Mouse (Mus musculus) midbrain, embryonic 15.5 days (tissue): Measurements from ENCODE around the gene Gstm5. TPM values are rescaled to one million over a fixed set of nuclear protein-coding genes. Genes with fewer than 3 reads are reported as not detected.
A peak's percentile ranks its signal among the peaks of the same experiment; 100 is the strongest.
"Not testable (repeated sequence)": the region's sequence is repeated elsewhere in the genome, so short reads cannot be mapped to it uniquely, and the experiment has no call there.

ENCODE experiments used
- ATAC-seq: fragments of 200-750 bp; cut with Nextera tagmentation; replicated peaks from 2 replicates; pipeline ENCODE4 v1.8.0; 2017; ENCODE audit warnings: moderate TSS enrichment
- H3K27ac ChIP-seq: fragments of 300-500 bp; sonication (generic); 2 replicates; pipeline ENCODE4 v1.5.1; 2015; ENCODE audit warnings: mild to moderate bottlenecking, inconsistent platforms
- H3K27me3 ChIP-seq: fragments of 300-500 bp; sonication (generic); replicated peaks from 2 replicates; pipeline ENCODE4 v1.6.1; 2015; ENCODE audit warnings: inconsistent platforms
- H3K36me3 ChIP-seq: fragments of 300-500 bp; sonication (generic); replicated peaks from 2 replicates; pipeline ENCODE4 v1.6.1; 2015; ENCODE audit warnings: inconsistent platforms
- H3K4me1 ChIP-seq: fragments of 300-500 bp; sonication (generic); 2 replicates; pipeline ENCODE4 v1.6.1; 2015; ENCODE audit warnings: inconsistent platforms
- H3K4me2 ChIP-seq: fragments of 300-500 bp; sonication (generic); 2 replicates; pipeline ENCODE4 v1.6.1; 2015; ENCODE audit warnings: inconsistent platforms, mild to moderate bottlenecking, moderate library complexity
- H3K4me3 ChIP-seq: fragments of 300-500 bp; sonication (generic); 2 replicates; pipeline ENCODE4 v1.5.1; 2015; ENCODE audit warnings: mild to moderate bottlenecking, inconsistent platforms
- H3K9ac ChIP-seq: fragments of 300-500 bp; sonication (generic); 2 replicates; pipeline ENCODE4 v1.6.1; 2015; ENCODE audit warnings: mild to moderate bottlenecking, inconsistent platforms
- H3K9me3 ChIP-seq: fragments of 300-500 bp; sonication (generic); 2 replicates; pipeline ENCODE4 v1.6.1; 2016; ENCODE audit warnings: inconsistent platforms
- WGBS: fragments of 180-500 bp; shearing (Covaris S2); methylation state at CpG from one replicate; pipeline ENCODE4 v1.1.7; 2015; ENCODE audit warnings: mixed read lengths; 5-methylcytosine and 5-hydroxymethylcytosine counted together
- polyA plus RNA-seq: library from polyadenylated mRNA; unstranded; fragments of >200 nt; fragmentation: Nextera tagmentation; extraction: Ambion mirVana; gene quantifications from 2 replicates; pipeline ENCODE4 v1.2.1, GENCODE M21; 2015

The Gstm5 gene
- polyA plus RNA-seq, 1 experiment from 2014 or later: 214 TPM

GRCm38 (mm10) chr3:107861483-107861882 is 34.1 kb upstream of the Gstm5 start:
- not testable (repeated sequence) for H3K27ac ChIP-seq, H3K9me3 ChIP-seq, ATAC-seq, H3K4me2 ChIP-seq, H3K9ac ChIP-seq, H3K36me3 ChIP-seq, H3K4me3 ChIP-seq, H3K27me3 ChIP-seq, H3K4me1 ChIP-seq
- WGBS: 83% methylated on average over 5 of the region's 5 CpGs

- Histone ChIP-seq H3K4me2 (no peak overlapping the region), H3K36me3 (no peaks in the 10 kb centered on the region), H3K9ac (no peak overlapping the region), H3K4me1 (peaks cover 3% of the 10 kb centered on the region; the same call in 1 of the 2 replicates), H3K9me3 (no peaks in the 10 kb centered on the region), H3K27me3 (no peaks in the 10 kb centered on the region), H3K4me3 (no peak overlapping the region), H3K27ac (no peak overlapping the region)
- ATAC-seq: no peak
- whole genome bisulfite sequencing: 77% methylated on average over 2 of the region's 2 CpGs
Observed at GRCm38 (mm10) chr3:107862471-107862870, 33.1 kb upstream of the Gstm5 start.

- H3K4me2 ChIP-seq: no peak overlapping the region
- H3K9me3 ChIP-seq: no peaks in the 10 kb centered on the region
- H3K4me1 ChIP-seq: peaks cover 3% of the 10 kb centered on the region; the same call in 1 of the 2 replicates
- ATAC-seq: 0 out of 2 replicates have a peak, but pooled peaks have one; percentile 1
- no peaks in the 10 kb centered on the region for H3K36me3 ChIP-seq
- H3K27me3 ChIP-seq: no peaks in the 10 kb centered on the region
- 0 out of 2 replicates have a peak overlapping the region, but pooled peaks have one; percentile 27 for H3K27ac ChIP-seq
- WGBS: 82% methylated on average over 5 of the region's 5 CpGs
- H3K4me3 ChIP-seq: no peak overlapping the region
- no peak overlapping the region for H3K9ac ChIP-seq
Observed at GRCm38 (mm10) chr3:107863471-107863870, 32.1 kb upstream of the Gstm5 start.

- Histone ChIP-seq H3K4me3 (no peak overlapping the region), H3K36me3 (no peaks in the 10 kb centered on the region), H3K27me3 (no peaks in the 10 kb centered on the region), H3K9ac (no peak overlapping the region), H3K9me3 (no peaks in the 10 kb centered on the region), H3K4me1 (peaks cover 9% of the 10 kb centered on the region), H3K27ac (0 out of 2 replicates have a peak overlapping the region, but pooled peaks have one; percentile 27), H3K4me2 (no peak overlapping the region)
- peak; percentile 81 for ATAC-seq
- 8% methylated on average over 2 of the region's 2 CpGs for WGBS
Observed at GRCm38 (mm10) chr3:107863898-107864603, 31.6 kb upstream of the Gstm5 start.

GRCm38 (mm10) chr3:107865364-107866091 is 30.1 kb upstream of the Gstm5 start:
- no peaks in the 10 kb centered on the region for H3K27me3 ChIP-seq
- H3K4me1 ChIP-seq: peaks cover 18% of the 10 kb centered on the region
- no peaks in the 10 kb centered on the region for H3K9me3 ChIP-seq
- no peak for ATAC-seq
- H3K4me3 ChIP-seq: no peak overlapping the region
- H3K4me2 ChIP-seq: no peak overlapping the region
- no peak overlapping the region for H3K9ac ChIP-seq
- no peaks in the 10 kb centered on the region for H3K36me3 ChIP-seq
- 69% methylated on average over 10 of the region's 10 CpGs for WGBS
- H3K27ac ChIP-seq: no peak overlapping the region

GRCm38 (mm10) chr3:107867086-107867485 is 28.5 kb upstream of the Gstm5 start:
- peak; percentile 55 for ATAC-seq
- no peak overlapping the region for H3K27ac ChIP-seq
- no peak overlapping the region for H3K9ac ChIP-seq
- WGBS: 7% methylated on average over 8 of the region's 8 CpGs
- no peaks in the 10 kb centered on the region for H3K36me3 ChIP-seq
- no peak overlapping the region for H3K4me3 ChIP-seq
- no peaks in the 10 kb centered on the region for H3K9me3 ChIP-seq
- H3K27me3 ChIP-seq: no peaks in the 10 kb centered on the region
- no peak overlapping the region for H3K4me2 ChIP-seq
- peaks cover 18% of the 10 kb centered on the region for H3K4me1 ChIP-seq

GRCm38 (mm10) chr3:107868452-107868851 is 27.2 kb upstream of the Gstm5 start:
- Histone ChIP-seq H3K27ac (no peak overlapping the region), H3K36me3 (no peaks in the 10 kb centered on the region), H3K9me3 (no peaks in the 10 kb centered on the region), H3K4me3 (no peak overlapping the region), H3K9ac (no peak overlapping the region), H3K4me2 (no peak overlapping the region), H3K27me3 (no peaks in the 10 kb centered on the region), H3K4me1 (peaks cover 18% of the 10 kb centered on the region)
- ATAC-seq: no peak
- WGBS: 85% methylated on average over 22 of the region's 22 CpGs

GRCm38 (mm10) chr3:107869097-107869496 is 26.5 kb upstream of the Gstm5 start:
- ATAC-seq: 0 out of 2 replicates have a peak, but pooled peaks have one; percentile 37
- H3K9me3 ChIP-seq: no peaks in the 10 kb centered on the region
- H3K9ac ChIP-seq: no peak overlapping the region
- H3K36me3 ChIP-seq: no peaks in the 10 kb centered on the region
- peak overlapping the region; percentile 30; the same call in 1 of the 2 replicates for H3K27ac ChIP-seq
- 5% methylated on average over 7 of the region's 7 CpGs for WGBS
- H3K4me1 ChIP-seq: peaks cover 15% of the 10 kb centered on the region
- no peak overlapping the region for H3K4me2 ChIP-seq
- H3K4me3 ChIP-seq: no peak overlapping the region
- H3K27me3 ChIP-seq: no peaks in the 10 kb centered on the region

GRCm38 (mm10) chr3:107869925-107870324 is 25.7 kb upstream of the Gstm5 start:
- Histone ChIP-seq H3K27me3 (no peaks in the 10 kb centered on the region), H3K9me3 (no peaks in the 10 kb centered on the region), H3K4me1 (peaks cover 15% of the 10 kb centered on the region), H3K4me3 (no peak overlapping the region), H3K4me2 (no peak overlapping the region), H3K9ac (no peak overlapping the region), H3K27ac (no peak overlapping the region), H3K36me3 (no peaks in the 10 kb centered on the region)
- WGBS: 63% methylated on average over 4 of the region's 4 CpGs
- ATAC-seq: no peak

GRCm38 (mm10) chr3:107873335-107874251 is 22.0 kb upstream of the Gstm5 start:
- Histone ChIP-seq H3K9me3 (no peaks in the 10 kb centered on the region), H3K9ac (no peak overlapping the region), H3K36me3 (no peaks in the 10 kb centered on the region), H3K4me3 (no peak overlapping the region), H3K4me2 (no peak overlapping the region), H3K4me1 (peaks cover 13% of the 10 kb centered on the region), H3K27ac (no peak overlapping the region), H3K27me3 (no peaks in the 10 kb centered on the region)
- WGBS: 77% methylated on average over 24 of the region's 24 CpGs
- no peak for ATAC-seq

- WGBS: 79% methylated on average over 6 of the region's 6 CpGs
- H3K27me3 ChIP-seq: no peaks in the 10 kb centered on the region
- no peaks in the 10 kb centered on the region for H3K36me3 ChIP-seq
- no peak overlapping the region for H3K4me3 ChIP-seq
- H3K9me3 ChIP-seq: no peaks in the 10 kb centered on the region
- H3K27ac ChIP-seq: no peak overlapping the region
- no peak overlapping the region for H3K4me2 ChIP-seq
- no peaks in the 10 kb centered on the region for H3K4me1 ChIP-seq
- no peak for ATAC-seq
- H3K9ac ChIP-seq: no peak overlapping the region
Observed at GRCm38 (mm10) chr3:107875231-107875630, 20.4 kb upstream of the Gstm5 start.

- Histone ChIP-seq H3K4me3 (no peak within 1 kb of the TSS), H3K9ac (no peak within 1 kb of the TSS), H3K27me3 (no peaks in the 10 kb centered on the region), H3K9me3 (no peaks in the 10 kb centered on the region), H3K36me3 (no peaks in the 10 kb centered on the region), H3K4me2 (no peak within 1 kb of the TSS), H3K4me1 (no peaks in the 10 kb centered on the region), H3K27ac (no peak within 1 kb of the TSS)
- WGBS: 91% methylated on average over 5 of the region's 5 CpGs
- ATAC-seq: no peak
Observed at GRCm38 (mm10) chr3:107877005-107877404, 18.6 kb upstream of the Gstm5 start, which contains the start of gene Eps8l3. Eps8l3 (plus strand) TSS chr3:107877229.
